Mouse (Mus musculus) CH12.LX (cell line): Measurements from ENCODE around the gene Gpr183. TPM values are rescaled to one million over a fixed set of nuclear protein-coding genes. Genes with fewer than 3 reads are reported as not detected.
A peak's percentile ranks its signal among the peaks of the same experiment; 100 is the strongest.

ENCODE experiments used
- DNase-seq: peaks from one replicate; pipeline ENCODE4 v3.0.0-alpha.2; 2013; ENCODE audit errors: extremely low read depth
- H3K27ac ChIP-seq: 2 replicates; pipeline ENCODE4 v1.5.1; 2012; ENCODE audit warnings: low read depth, mild to moderate bottlenecking, control low read depth, moderate library complexity; ENCODE audit not compliant: insufficient read depth
- H3K27me3 ChIP-seq: replicated peaks from 2 replicates; pipeline ENCODE3; 2012; ENCODE audit warnings: inconsistent platforms
- H3K36me3 ChIP-seq, 2 experiments: replicated peaks in 1 of 2; 2 replicates each; pipeline versions ENCODE3 to v1.6.1; 2012; ENCODE audit warnings: inconsistent platforms in 1 of 2, low read length in 1 of 2, mild to moderate bottlenecking in 1 of 2, mixed read lengths in 1 of 2, moderate library complexity in 1 of 2; ENCODE audit not compliant: control insufficient read depth in 1 of 2, insufficient read depth in 1 of 2
- H3K4me1 ChIP-seq, 2 experiments: 2 replicates each; pipeline ENCODE4 v1.6.1; 2012; ENCODE audit warnings: inconsistent platforms in 1 of 2, moderate library complexity in 1 of 2; ENCODE audit not compliant: insufficient read depth in 2 of 2, control insufficient read depth in 1 of 2
- H3K4me2 ChIP-seq: 2 replicates; pipeline ENCODE4 v1.6.1; 2012; ENCODE audit warnings: low read depth, mild to moderate bottlenecking, control low read depth; ENCODE audit not compliant: poor library complexity, insufficient read depth, severe bottlenecking
- H3K4me3 ChIP-seq, 3 experiments: fragments of 150-350 bp in 1 of 3; sonication (generic) in 1 of 3; replicated peaks in 1 of 3; 2 replicates each; pipeline versions ENCODE3 to v1.5.1; 2011 to 2012; ENCODE audit warnings: low read depth in 2 of 3, low read length in 2 of 3, mild to moderate bottlenecking in 2 of 3, moderate library complexity in 2 of 3, control low read depth in 1 of 3, improper control_type of control experiment in 1 of 3, inconsistent platforms in 1 of 3, mixed read lengths in 1 of 3; ENCODE audit not compliant: poor library complexity in 1 of 3
- H3K79me2 ChIP-seq: replicated peaks from 2 replicates; pipeline ENCODE4 v1.6.1; 2012; ENCODE audit warnings: mild to moderate bottlenecking, moderate library complexity; ENCODE audit not compliant: control insufficient read depth, poor library complexity, insufficient read depth, severe bottlenecking; ENCODE audit errors: extremely low read depth
- H3K9ac ChIP-seq: 2 replicates; pipeline ENCODE4 v1.6.1; 2012; ENCODE audit warnings: low read depth, mild to moderate bottlenecking, control low read depth, moderate library complexity; ENCODE audit not compliant: insufficient read depth
- H3K9me3 ChIP-seq: replicated peaks from 2 replicates; pipeline ENCODE3; 2012; ENCODE audit warnings: low read length, inconsistent platforms, mixed read lengths
- BHLHE40 ChIP-seq: IDR thresholded peaks from 2 replicates; pipeline ENCODE4 v1.6.1; 2011; ENCODE audit warnings: mild to moderate bottlenecking, low read depth, low read length, improper control_type of control experiment
- CHD2 ChIP-seq: IDR thresholded peaks from 2 replicates; pipeline ENCODE4 v1.6.1; 2011; ENCODE audit warnings: low read length, improper control_type of control experiment
- CTCF ChIP-seq, 2 experiments: IDR thresholded peaks in 1 of 2; conservative IDR thresholded peaks in 1 of 2; 2 replicates each; pipeline ENCODE4 v1.5.1; 2011 to 2012; ENCODE audit warnings: low read depth in 2 of 2, low read length in 2 of 2, improper control_type of control experiment in 1 of 2, inconsistent platforms in 1 of 2, mild to moderate bottlenecking in 1 of 2, moderate library complexity in 1 of 2
- ELF1 ChIP-seq: IDR thresholded peaks from 2 replicates; pipeline ENCODE4 v1.6.1; 2014; ENCODE audit warnings: low read depth, mild to moderate bottlenecking, inconsistent platforms, low read length, improper control_type of control experiment
- KAT2A ChIP-seq: IDR thresholded peaks from 2 replicates; pipeline ENCODE4 v1.6.1; 2012; ENCODE audit warnings: low read length, improper control_type of control experiment, inconsistent platforms; ENCODE audit not compliant: insufficient replicate concordance
- MAFK ChIP-seq: IDR thresholded peaks from 2 replicates; pipeline ENCODE4 v1.6.1; 2011; ENCODE audit warnings: low read length, improper control_type of control experiment; ENCODE audit not compliant: insufficient replicate concordance
- MYC ChIP-seq: IDR thresholded peaks from 2 replicates; pipeline ENCODE4 v1.6.1; 2011; ENCODE audit warnings: low read depth, mild to moderate bottlenecking, improper control_type of control experiment, low read length
- PAX5 ChIP-seq: IDR thresholded peaks from 2 replicates; pipeline ENCODE4 v1.6.1; 2012; ENCODE audit warnings: low read length, inconsistent platforms, mixed read lengths
- POLR2A ChIP-seq: IDR thresholded peaks from 2 replicates; pipeline ENCODE4 v1.6.1; 2011; ENCODE audit warnings: low read depth, mild to moderate bottlenecking, improper control_type of control experiment, low read length
- RAD21 ChIP-seq: IDR thresholded peaks from 2 replicates; pipeline ENCODE4 v1.6.1; 2011; ENCODE audit warnings: low read depth, mild to moderate bottlenecking, low read length, improper control_type of control experiment, moderate library complexity
- SMC3 ChIP-seq: IDR thresholded peaks from 2 replicates; pipeline ENCODE4 v1.6.1; 2011; ENCODE audit warnings: low read depth, low read length, improper control_type of control experiment
- ZMIZ1 ChIP-seq: IDR thresholded peaks from 2 replicates; pipeline ENCODE4 v1.6.1; 2012; ENCODE audit warnings: low read depth, mild to moderate bottlenecking, inconsistent platforms, low read length, improper control_type of control experiment
- dilution Hi-C: fragments of 300-500 bp; cut with MboI; formaldehyde crosslinking; loops from 2 replicates; pipeline ENCODE4 v1.14.3; 2020; ENCODE audit warnings: low sequenced_read_pairs; ENCODE audit not compliant: extremely low pct_unique_long_range_greater_than_20kb, extremely low pct_ligation_motif_present
- in situ Hi-C: fragments of 300-500 bp; cut with MboI; formaldehyde crosslinking; loops from 3 replicates; pipeline ENCODE4 v1.14.3; 2019; ENCODE audit warnings: low sequenced_read_pairs, low pct_ligation_motif_present, low pct_unique_long_range_greater_than_20kb, mixed read lengths
- polyA plus RNA-seq: library from polyadenylated mRNA; unstranded; fragments of >175 nt; gene quantifications from 2 replicates; pipeline ENCODE4 v1.2.1, GENCODE M21; 2012; ENCODE audit warnings: low read depth; ENCODE audit not compliant: insufficient read length
- total RNA-seq, 2 experiments: library from RNA; depleted of rRNA; stranded (reverse); fragments of 300-350 nt in 1 of 2; fragments of >200 nt in 1 of 2; gene quantifications; 2 replicates each; pipeline ENCODE4 v1.2.3; 2012 to 2014

Gene Gpr183
- total and polyA plus RNA-seq, 3 experiments = 3.6 to 16.3 (median 8.3) TPM

DNA sequence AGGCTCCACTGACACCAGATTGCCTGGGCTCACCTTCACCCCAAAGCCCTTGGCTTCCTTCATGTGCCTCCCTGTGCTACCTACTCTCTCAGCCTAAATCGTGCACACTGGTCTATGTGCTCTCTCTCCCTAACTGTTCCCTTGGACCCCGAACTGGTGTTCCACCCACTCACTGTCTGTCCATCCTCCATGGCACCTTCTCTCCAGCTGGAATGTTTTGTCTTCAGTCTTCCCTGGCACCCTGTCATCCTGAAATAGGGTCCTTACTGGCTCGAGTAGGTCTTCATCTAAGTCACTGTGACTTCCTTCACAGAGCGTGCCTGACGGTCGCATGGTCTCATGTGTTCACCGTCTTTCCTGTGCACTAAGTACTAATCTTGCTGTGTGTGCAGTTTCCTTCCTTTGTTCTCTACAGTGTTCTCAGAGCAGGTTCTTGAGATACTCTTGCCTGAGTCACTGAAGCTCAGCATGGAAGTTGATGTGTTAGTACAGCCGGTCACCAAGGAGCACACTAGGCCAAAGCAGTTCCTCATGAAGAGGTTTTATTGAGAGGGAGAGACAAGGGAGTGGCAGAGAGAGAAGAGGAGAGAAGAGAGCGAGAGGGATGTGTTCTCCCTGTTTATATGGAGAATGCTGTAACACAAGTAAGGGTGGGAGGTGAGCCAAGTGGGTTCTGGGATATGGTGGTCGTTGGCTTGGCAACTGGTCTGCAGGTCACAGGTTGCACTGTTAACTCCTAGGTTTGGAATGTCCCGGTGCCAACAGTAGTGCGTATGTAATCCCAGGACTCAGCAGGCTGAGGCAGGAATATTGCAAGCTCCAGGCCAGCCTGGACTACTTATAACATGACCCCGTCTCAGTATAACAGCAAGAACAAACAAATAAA lies 27.6 kb upstream of the Gpr183 start:
- H3K79me2 ChIP-seq = no peaks in the 10 kb centered on the region
- H3K4me3 ChIP-seq = no peak overlapping the region
- peaks cover 3 to 46% of the 10 kb centered on the region in 2 experiments; a peak in 3 of 4 replicates for H3K4me1 ChIP-seq
- peaks cover 16 to 75% of the 10 kb centered on the region in 2 experiments for H3K36me3 ChIP-seq
- no peak overlapping the region for H3K9ac ChIP-seq
- no peak for DNase-seq
- in situ Hi-C loops = no loop called here
- H3K9me3 ChIP-seq = no peaks in the 10 kb centered on the region
- no peak overlapping the region for H3K4me2 ChIP-seq
- TF ChIP-seq ZMIZ1 (no peak), MAFK (0 out of 2 replicates have a peak, but pooled peaks have one; percentile 17)
- H3K27ac ChIP-seq = no peak overlapping the region
- H3K27me3 ChIP-seq = no peaks in the 10 kb centered on the region
- dilution Hi-C loops = no loop called here

DNA sequence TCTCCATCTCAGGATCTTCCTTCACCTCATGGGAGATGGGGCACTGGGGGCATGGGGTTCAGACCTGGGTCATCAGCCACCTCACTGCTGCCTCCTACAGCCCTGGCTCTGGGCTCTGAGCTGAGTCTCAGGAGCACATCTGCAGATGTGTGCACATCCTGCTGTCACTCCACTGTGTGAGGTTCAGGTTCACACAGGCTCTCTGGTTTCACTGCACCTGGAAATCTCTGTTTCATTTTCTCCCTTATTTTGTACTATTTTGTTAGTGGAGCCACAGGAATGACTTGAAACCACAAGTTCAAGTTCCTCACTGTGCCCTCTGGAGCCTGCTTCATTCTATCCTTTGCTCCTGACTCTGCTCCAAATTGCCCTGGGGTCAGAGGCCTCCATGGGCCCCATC lies 26.9 kb upstream of the Gpr183 start:
- Histone ChIP-seq H3K9me3 (no peaks in the 10 kb centered on the region), H3K79me2 (no peaks in the 10 kb centered on the region), H3K27me3 (no peaks in the 10 kb centered on the region), H3K4me2 (no peak overlapping the region), H3K4me1 (peaks cover 3 to 47% of the 10 kb centered on the region in 2 experiments; a peak in 3 of 4 replicates), H3K4me3 (no peak overlapping the region), H3K27ac (no peak overlapping the region), H3K9ac (no peak overlapping the region), H3K36me3 (peaks cover 16 to 74% of the 10 kb centered on the region in 2 experiments)
- dilution Hi-C loops (no loop called here), in situ Hi-C loops (no loop called here)
- TF ChIP-seq CTCF (conservative IDR thresholded peaks at IDR 0.05 in 1 of 2, IDR thresholded peaks at IDR 0.05 in 1 of 2; ENCODE audit: low read depth in 2 of 2, low read length in 2 of 2) = peak in 1 of 2 experiments; percentile 29; a peak in 2 of 4 replicates
- TF ChIP-seq KAT2A = no peak
- peak; percentile 12 for TF ChIP-seq RAD21
- peak; percentile 24; the same call in 1 of the 2 replicates for TF ChIP-seq SMC3
- no peak for DNase-seq

DNA sequence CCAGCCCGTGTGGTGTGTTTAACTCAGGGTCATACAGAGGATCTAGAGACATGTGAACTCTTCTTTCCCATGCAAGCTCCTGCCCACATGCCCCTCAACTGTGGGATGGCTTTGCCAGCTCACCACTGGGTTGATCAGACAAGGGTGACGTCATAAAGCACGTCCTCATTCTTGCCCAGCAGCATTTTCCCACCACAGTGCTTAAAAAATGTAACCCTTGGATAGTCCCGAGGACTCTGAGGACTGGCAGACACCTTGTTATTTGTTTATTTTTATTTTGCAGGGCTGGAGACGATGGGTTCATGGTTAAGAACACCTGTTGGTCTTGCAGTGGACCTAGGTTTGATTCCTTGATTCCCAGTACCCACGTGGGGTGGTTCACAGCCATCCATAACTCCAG lies 25.9 kb upstream of the Gpr183 start:
- dilution Hi-C loops (no loop called here), in situ Hi-C loops (no loop called here)
- Histone ChIP-seq H3K9me3 (no peaks in the 10 kb centered on the region), H3K4me2 (no peak overlapping the region), H3K27ac (no peak overlapping the region), H3K9ac (no peak overlapping the region), H3K36me3 (peaks cover 11 to 69% of the 10 kb centered on the region in 2 experiments), H3K79me2 (no peaks in the 10 kb centered on the region), H3K4me3 (no peak overlapping the region), H3K27me3 (no peaks in the 10 kb centered on the region), H3K4me1 (peaks cover 3 to 51% of the 10 kb centered on the region in 2 experiments; a peak in 3 of 4 replicates)
- DNase-seq = no peak
- TF ChIP-seq POLR2A (no peak), CHD2 (no peak), ZMIZ1 (no peak), ELF1 (no peak), MYC (no peak), BHLHE40 (no peak), PAX5 (no peak)
